Mouse (Mus musculus): Measurements from ENCODE around the gene Med4.

DNA sequence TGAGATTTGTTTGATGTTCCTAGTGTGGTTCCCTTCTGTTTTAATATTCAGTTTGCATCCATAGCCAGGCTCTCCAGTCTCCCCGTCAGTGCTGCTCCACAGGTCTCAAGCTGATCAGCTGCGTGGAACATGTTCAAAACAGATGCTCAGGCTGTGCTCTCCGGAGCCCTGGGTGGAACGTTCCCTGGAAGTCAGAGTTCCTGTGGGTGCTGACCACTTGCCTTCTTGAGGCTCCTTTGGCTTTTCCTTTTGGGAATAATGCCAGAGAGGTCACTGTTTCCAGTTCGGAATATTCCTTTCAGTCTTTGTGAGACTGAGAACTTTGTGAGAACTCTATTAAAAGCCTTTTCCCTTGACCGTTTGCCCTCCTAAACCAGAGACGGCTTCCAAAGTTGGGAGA, 34.3 kb upstream of the Med4 start:
- TF ChIP-seq CTCF (IDR thresholded peaks at IDR 0.05; ENCODE audit: insufficient read depth, low read length) (no peak), POLR2A (IDR thresholded peaks at IDR 0.05; ENCODE audit: borderline replicate concordance, extremely low read depth, low read depth, low read length) (no peak)
